Mouse (Mus musculus) CD4-positive, CD25-positive, alpha-beta regulatory T cell, adult 2 months (primary cell): ENCODE measurements around the gene Pdcd4.
A peak's percentile ranks its signal among the peaks of the same experiment; 100 is the strongest.
"Not testable (repeated sequence)": the region's sequence is repeated elsewhere in the genome, so short reads cannot be mapped to it uniquely, and the experiment has no call there.

Experiments used
- DNase-seq: peaks from one replicate; pipeline ENCODE4 v3.0.0-alpha.2; 2012; ENCODE audit warnings: low read depth, low spot score

Pdcd4 gene

DNA sequence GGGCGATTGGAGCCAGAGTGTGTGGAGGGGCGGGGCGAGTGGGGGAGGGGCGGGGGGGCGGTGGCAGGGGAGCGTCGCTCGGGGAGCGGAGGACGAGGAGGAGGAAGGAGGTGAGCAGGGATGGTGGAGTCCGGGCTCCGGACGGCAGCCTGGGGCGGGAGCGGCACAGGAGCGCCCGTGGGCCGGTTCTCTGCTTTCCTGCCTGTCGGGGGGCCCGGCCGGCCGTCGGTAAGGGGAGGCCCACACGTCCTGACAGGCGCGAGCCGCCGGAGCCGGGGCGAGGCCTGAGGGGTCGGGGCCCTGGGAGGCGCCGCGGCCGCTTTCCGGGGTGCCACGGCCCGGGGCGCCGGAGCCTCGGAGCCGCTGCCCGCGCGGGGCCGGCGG lies 52.7 kb downstream of the Pdcd4 start:
- no peak for DNase-seq

DNA sequence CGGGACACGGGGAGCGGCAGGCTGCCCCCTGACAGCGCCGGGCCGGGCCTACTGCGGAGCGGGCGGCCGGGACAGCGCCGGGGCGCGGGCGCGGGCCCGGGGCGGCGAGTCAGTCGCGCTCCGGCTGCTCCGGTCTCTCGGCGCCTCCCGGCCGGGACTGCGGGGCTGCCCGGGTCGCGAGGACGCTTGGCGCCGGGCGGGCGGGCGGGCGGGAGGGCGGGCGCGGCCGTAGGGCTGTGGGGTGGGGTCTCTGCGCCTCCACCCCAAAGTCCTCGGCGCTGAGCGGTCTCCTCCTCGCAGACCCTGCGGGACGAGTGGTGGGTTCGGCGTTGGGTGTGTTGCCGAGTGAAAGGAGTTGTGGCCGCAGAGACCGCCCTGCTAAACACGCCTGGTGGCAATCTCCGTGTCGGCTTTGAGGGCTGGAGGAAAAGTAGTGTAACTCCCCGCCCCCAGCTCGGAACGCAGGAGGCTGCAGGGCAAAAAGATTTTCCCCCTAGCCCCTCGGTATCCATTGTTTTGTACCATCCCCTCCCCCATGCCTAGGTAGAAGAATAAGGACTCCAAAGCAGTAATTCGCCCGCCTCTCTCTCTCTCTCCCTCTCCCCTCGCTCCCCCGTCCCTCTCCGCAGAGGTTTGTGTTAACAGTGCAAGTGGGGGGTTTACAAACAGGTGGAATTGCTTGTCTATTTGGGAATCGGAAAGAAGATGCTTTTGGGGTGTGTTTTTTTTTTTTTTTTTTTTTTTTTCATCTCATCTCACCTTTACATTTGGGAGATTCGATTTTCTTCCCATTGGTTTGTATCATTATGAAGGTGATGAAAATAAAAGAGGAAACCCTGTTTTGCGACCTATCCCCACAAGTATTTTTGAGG lies 53.4 kb downstream of the Pdcd4 start:
- peak; percentile 64 for DNase-seq

DNA sequence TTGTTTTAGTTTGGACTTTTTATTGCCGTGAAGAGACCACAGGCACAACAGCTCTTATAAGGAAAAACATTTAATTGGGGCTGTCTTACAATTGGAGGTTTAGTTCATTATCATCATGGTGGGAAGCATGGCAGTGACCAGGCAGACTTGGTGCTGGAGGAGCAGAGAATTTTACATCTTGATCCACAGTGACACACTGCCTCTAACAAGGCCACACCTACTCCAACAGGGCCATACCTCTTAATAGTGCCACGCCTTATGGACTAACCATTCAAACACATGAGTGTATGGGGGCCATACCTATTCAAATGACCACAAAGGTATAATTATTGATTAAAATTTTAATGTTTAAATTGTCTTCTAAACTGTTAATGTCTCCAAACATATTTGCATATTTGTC lies 65.5 kb downstream of the Pdcd4 start:
- DNase-seq, result no peak

DNA sequence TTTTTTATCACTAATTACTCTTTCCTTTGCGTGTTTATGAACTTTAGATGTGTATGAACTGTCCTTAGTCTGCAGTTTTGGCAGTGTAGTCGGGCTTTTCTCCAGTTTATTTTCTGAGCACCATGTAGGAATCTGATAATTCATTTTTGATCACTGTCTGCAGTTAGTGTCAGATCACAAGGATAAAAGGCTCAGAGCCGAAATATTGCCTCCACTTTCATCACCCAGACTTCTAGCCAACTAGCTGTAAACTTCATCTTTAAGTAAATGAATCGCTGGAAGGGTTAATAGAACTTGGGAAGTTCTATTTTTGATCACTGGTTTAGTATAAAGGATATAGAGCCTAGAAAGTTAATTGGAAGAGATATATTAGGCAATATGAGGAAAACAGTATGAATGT lies 70.5 kb downstream of the Pdcd4 start:
- no peak for DNase-seq

DNA sequence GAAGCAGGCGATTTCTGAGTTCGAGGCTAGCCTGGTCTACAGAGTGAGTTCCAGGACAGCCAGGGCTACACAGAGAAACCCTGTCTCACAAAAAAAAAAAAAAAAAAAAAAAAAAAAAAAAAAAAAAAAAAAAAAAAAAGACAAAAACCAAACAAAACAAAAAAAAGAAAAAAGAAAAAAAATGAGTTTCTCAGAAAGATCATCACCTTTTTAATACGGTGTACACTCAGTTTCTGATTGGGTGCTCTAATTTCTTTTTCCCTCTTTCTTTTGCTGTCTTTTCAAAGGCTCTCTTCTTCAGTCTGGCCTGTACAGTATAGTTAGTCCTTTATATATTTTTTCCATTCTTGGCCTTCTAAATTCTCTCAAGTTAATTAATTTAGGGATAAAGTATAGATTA lies 72.3 kb downstream of the Pdcd4 start:
- DNase-seq, result not testable (repeated sequence)

DNA sequence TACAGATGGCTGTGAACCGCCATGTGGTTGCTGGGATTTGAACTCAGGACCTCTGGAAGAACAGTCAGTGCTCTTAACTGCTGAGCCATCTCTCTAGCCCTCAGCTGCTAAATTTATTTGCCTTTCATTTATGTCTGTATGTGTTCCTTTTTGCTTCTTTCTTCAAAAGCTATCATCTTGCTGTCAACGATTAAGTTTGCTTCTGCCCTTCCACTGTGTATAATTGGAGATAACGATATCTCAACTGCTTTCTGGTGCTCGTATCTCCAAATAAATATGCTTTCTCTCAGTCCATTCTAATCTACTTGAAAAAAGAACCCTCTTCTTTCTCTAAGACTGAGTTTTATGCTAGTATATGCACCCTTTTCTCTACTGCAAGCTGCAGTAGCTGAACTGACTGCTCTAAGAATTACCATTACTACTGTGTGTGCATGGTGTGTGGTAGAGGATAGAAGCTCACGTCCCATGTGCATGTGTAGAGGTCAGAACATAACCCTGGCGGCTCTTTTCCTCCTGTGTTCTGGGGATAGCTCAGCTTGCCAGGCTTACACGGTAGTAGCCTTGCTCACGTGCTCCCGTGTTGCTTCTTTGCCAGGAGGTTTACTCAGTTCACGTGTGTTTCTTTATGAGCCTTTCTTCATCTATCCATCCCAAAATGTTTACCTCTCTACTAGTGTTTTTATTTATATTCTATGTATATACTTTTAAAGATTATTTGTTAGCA lies 73.0 kb downstream of the Pdcd4 start:
- DNase-seq, result no peak

DNA sequence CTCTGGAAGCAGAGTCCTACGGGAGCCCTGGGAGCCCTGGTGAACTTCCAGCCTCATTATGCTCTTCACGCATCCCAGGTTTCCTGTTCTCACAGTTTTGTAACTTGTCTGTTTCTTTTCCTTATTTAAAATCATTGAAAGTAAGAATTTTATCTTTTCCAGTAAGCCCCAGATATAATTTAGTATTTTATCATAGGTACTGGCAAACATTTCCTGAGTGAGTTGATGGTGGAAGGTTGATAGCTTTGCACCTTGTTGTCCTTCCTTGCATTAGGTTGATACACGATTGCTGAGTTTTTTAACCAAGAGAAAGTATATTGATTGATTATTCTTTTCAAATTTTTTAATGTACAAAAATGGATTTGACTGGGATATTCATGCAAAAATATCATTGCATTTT lies 77.2 kb downstream of the Pdcd4 start:
- DNase-seq, result no peak

DNA sequence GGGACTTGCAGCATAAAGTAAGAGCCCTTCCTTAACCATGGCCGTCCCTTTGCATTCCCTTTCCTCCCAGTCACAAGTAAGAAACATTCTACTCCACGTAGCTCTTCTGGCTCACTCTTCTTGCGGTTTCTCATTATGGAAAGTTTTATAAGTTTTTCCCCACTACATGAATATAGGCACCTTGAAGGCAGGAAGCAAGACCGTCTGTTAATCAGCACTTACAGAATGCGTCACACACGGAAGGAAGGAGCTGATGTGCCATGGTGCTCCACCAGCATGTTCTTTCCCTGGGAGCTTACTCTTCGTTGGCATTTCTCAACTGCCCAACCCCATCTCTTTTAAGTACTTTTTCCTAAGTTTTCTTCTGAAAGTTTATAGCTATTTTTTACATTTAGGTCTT lies 79.9 kb downstream of the Pdcd4 start:
- DNase-seq, result peak; percentile 57

DNA sequence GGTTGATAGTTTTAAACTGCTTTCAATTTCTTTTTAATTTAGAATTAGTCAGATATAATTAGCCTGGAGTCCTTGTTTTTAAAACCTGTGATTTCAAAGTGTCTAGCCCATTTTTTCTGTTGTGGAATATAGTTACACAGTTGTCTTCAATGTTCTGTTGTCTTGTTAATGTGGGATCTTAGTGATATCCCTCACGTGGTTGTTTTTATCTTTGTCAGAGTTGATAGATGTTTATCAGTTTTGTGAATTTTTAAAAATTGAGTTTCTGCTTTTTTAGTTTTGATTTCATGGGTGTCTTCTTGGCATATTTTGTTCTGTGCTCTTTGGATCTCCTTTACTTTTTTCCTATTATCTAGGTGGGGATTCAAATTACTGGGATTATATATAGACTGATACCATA lies 81.6 kb downstream of the Pdcd4 start:
- no peak for DNase-seq
